Mouse (Mus musculus) gastrocnemius, postnatal 10 days (tissue): Measurements from ENCODE around the gene Nfkbia. TPM values are rescaled to one million over a fixed set of nuclear protein-coding genes. Genes with fewer than 3 reads are reported as not detected.

Experiments
- DNase-seq: peaks from one replicate; pipeline ENCODE4 v3.0.0; 2021; ENCODE audit warnings: mixed read lengths
- long read RNA-seq, 2 experiments: library from polyadenylated mRNA; stranded (forward); transcript quantifications; one replicate each; pipeline ENCODE4 v2.0.0; 2021
- total RNA-seq, 2 experiments: library from RNA; stranded (reverse); gene quantifications; 2 replicates each; pipeline ENCODE4 v1.2.3; 2021

The Nfkbia gene
- total RNA-seq = 10 to 100 TPM; 24.8 to 38.1 TPM
- long read RNA-seq, experiment 1, transcript Nfkbia-201 (6 exons, 1,578 nt) = major isoform, 28 of 32 reads
- long read RNA-seq, experiment 1, partial matches to known transcripts = 4 of 32 reads
- long read RNA-seq, experiment 1, other reads (novel, unspliced or antisense) = 0 of 32 reads
- long read RNA-seq, experiment 2, transcript Nfkbia-201 (6 exons, 1,578 nt) = major isoform, 46 of 52 reads
- long read RNA-seq, experiment 2, partial matches to known transcripts = 4 of 52 reads
- long read RNA-seq, experiment 2, other reads (novel, unspliced or antisense) = 2 of 52 reads

- DNase-seq = peak; percentile 97
Measured at GRCm38 (mm10) chr12:55492184-55492898, at the start of gene Nfkbia. Nfkbia (minus strand) TSS chr12:55492647.

- DNase-seq = no peak
Measured at GRCm38 (mm10) chr12:55539157-55539556, 46.7 kb upstream of the Nfkbia start.

DNA sequence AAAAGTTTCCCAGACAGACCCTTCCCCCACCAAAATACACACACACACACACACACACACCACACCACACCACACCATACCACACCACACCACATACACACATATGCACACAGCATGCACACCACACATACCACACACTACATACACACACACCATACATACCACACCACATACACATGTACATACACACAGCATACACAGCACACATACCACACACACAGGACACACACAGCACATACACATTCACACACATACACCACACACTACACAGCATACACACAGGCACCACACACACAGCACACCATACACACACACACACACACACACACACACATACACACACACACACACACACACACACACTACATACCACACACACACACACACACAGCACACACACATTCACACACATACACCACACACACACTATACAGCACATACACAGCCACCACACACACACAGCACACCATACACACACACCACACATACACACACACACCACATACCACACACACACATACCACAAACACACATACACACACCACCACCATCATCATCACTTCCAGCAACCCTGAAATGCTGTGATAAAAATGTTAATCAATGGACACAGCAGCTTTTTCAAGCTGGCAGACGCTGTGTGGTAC, 46.0 kb upstream of the Nfkbia start:
- DNase-seq = no peak

DNA sequence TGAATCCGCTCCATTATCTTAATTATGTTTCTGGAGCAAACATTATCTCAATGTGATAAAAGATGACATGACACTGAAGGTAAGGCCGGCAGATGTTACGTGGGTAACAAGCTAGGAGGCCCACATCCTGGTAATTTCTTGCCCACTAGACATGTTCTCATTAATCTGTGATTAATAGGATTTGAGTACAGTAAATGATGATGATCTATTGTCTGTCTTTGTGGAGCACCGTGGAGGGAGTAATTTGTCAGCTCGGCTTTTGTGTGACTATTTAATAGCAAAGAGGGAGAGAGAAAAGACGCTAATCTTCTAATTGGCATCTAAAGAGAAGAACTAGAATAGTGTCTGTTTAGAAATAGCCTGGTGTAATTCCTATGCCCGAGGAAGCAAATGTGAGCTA, 45.3 kb upstream of the Nfkbia start:
- DNase-seq = no peak

DNA sequence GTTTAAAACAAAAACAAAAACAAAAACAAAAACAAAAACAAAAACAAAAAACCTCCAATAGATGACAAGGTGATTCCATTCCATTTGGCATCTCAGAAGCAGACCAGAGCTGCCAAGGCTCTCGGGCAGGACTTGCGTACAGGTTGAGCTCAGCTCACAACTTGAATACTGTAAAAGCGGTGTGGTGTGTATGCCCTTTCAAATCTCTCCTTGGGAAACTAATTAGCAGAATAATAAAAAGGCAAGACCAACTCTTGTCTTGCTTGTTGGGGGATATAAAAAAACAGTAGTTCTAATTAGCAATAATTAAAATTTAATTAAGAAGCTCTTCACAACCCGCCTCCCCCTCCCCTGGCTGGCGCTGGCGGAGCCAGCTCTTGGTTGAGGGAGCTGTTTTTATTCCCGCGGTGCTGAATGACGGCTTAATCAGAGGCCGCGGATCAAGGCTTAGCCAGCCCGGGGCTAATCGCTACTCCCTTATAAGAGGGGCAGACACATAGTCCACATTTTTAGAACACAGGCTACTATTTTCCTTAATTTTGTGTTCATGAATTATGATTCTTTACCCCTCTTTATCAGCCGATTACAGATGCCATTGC, 44.2 kb upstream of the Nfkbia start:
- no peak for DNase-seq

DNA sequence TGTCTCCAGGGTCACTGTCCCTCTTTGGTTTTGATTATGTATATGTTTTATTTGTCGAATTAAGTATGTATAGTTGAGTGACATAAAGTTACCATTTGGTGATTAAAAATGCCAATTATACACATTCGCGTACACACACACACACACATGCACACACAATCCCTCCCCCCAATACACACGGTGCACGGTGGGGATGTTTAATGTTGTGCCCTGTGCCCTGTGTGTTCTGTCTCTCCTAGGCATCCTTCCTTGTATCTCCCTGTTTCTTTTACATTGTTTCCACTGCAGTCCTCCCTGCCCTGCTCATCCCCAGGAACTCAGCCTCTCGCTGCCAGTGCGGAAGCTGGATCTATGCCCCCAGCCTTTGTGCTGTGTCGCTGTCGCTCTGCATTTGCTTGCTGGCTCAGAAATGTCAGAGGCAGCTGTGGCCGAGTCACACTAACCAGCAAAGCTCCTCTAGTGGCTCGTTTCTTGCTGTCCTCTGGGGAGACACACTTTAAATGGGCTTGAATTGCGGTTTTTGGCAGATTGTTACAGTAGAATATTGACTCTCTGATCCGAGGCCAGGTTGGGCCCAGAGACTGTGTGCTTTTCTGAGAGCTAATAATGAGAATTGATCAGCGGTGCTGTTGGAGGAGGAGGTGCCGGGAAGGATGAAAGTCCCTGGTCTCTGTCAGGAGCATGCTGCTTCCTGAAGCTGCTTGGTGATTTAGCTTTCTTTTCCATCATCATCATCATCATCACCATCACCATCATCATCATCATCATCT, 34.7 kb upstream of the Nfkbia start:
- DNase-seq = no peak

- peak; percentile 63 for DNase-seq
Measured at GRCm38 (mm10) chr12:55518061-55518738, 25.8 kb upstream of the Nfkbia start.

- no peak for DNase-seq
Measured at GRCm38 (mm10) chr12:55508817-55509216, 16.4 kb upstream of the Nfkbia start.

DNA sequence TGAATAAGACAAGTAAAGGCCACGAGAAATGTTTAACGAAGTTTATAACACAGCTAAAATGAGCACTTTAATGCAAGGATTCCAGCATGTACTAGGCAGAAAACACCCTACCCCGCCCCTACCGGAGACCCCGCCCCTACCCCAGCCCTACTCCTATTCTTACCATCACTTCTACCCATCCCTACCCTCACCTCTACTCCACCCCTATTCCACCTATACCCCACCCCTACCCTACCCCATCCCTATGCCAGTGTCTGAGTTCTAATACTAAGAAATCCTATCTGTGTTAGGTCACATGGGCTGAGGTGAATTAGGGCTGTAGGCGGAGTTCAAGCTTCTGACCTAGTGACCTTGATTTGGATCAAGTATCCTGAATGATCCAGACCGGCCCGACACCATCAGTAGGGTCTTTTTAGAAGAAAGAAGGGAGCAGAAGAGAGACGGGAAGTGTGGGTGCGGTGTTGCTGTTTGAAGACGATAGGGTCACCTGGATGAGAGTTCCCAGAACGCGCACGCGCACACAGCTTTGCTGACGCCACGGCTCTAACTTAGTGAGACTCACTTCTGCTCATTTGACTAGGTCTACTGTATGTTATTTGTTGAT, 15.0 kb upstream of the Nfkbia start:
- no peak for DNase-seq

DNA sequence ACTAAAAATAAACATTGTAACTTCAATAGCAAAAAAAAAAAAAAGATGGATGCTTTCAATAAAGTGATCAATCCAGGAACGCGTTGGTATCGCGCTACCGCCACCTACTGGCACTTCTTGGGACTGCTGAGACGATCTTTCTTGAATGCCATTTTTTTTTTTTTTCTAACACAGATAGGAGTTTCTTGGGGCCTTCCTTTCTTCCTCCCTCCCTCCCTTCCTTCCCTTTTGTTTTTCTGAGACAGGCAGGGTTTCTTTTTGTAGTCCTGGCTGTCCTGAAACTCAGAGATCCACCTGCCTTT, 13.5 kb upstream of the Nfkbia start:
- DNase-seq = peak; percentile 63

DNA sequence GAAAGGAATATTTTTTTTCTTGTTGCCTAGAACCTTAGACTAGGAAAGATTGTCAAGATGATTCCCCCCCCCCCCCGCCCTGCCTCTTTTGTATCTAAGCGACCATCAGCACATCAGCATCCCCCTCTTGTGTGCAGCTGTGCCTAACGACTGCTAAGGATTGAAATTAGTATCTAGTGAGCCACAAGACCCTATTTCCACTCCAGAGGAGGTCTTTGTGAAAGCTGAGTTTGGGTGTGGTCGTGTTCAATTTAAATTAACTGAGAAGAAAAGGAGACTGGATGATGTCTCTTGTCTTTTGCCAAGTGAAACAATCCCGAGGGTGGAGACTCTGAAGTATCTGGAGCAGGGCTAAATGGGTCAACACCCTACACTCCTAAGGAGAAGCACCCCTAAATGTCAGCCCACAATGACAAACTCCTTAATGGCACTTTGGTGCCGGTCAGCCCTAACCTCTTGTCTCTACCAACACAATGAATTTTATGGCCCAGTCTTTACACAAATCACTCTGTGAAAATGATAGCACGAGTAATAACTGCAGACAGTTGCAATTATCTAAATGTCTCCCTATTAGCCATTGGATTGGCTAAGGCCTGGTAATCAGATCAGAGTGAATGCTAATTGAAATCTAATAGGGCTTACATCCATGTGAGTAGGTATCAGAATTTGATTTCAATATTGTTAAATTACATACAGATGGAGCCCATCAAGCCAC, 13.0 kb upstream of the Nfkbia start:
- DNase-seq = no peak

DNA sequence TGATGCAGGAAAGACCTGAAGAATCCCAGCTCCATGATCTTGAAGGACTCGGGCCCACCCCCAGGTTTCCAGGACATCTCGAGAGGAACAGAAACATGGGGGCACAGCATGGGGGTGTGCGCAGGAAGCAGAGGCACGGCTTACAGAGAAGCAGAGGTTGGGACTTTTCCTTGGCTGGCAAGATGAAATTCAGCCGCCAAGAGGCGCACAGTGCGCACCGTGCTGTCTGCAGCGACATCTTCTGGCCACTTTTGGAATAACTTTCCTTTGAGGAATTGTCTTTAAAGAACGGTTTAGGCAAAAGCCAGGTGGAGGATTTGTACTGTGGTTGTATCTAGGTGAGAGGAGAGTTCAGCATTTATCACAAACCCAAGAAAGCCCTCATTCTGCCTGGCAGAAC, 6.6 kb upstream of the Nfkbia start:
- DNase-seq = peak; percentile 79

DNA sequence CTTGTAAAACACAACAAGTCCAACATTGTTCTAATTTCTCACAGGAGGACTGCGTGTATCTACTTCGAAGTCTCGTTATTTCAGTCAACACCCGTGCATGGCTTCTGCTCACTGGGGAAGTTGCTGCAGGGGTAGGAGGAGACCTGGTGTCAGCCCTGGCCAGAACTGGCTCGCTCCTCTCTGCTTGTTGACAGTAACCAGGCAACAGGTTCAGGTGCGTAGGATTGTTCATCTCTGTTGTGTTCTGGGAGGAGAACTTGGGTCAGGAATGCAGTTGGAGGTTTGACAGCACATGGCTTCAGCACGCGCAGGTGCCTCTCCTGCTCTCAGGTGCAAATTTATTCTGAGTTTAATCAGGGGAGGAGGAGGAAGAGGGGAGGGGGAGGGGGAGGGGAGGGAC, 5.3 kb upstream of the Nfkbia start:
- no peak for DNase-seq

DNA sequence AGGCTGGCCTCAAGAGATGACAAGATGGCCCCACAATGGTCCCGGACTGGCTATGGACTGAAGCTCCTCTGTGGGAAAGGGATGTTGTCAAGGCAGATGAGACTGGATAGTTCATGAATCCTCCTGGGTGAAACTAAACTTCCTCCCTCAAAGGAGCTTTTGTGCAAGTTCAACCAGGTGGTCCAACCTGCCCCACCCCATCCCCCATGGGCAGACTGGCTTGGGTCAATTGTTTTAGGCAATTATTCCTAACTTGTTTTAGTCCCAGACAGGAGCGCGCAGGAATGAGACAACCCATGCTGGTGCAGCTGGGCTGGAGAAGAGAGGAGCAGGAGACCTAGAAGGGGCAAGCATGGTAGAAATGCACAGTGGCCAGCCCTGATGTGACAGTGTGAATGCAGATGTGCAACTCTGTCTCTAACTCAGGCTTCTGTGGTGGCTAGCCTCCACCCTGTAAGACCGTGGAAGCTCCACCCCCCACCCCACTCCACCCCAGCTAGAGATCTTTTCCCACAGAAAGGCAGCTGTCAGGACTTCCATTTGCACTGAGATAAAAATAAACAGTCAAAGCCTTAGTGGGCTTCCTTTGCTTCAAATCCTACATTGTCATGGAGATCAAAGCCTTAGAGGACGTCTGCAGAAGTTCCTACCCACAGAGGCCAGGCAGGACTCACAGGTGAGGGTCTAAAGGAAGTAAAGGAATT, 3.6 kb upstream of the Nfkbia start:
- no peak for DNase-seq

DNA sequence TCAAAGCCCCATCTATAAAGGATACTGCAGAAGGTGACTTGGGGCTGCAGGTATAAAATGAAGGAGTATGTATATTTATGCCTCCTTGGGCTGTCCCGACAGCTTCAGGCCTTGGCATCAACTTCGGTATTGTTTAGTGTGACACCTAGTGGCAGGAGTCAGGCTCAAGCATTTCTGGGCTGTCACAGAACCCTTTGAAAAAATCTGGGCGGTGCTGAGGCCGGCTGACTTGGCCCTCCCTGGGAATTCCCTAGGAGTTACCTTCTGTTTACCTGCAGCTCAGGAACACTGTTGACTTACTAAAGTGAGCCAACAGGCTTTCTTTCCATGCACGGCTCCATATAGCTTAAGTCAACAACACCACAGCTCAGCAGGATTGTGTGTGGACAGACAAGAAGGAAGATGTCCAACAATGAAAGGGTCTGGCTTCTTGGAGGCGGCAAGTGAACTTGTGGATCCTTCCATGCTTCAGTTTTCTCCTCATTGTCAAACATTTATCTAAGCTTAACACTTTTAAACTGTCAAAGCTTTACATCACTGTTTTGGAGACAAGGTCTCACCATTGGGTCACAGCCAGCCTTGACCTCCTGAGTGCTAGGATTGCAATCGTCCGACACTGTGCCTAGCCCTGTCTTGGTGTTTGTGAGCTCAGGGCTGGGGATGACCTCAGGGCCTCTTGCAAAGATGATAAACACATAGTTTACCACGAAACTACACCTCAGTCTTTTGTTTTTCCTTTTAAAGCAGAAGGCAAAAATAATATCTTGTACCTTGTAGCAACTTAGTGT, 2.9 kb upstream of the Nfkbia start:
- DNase-seq = peak; percentile 40

DNA sequence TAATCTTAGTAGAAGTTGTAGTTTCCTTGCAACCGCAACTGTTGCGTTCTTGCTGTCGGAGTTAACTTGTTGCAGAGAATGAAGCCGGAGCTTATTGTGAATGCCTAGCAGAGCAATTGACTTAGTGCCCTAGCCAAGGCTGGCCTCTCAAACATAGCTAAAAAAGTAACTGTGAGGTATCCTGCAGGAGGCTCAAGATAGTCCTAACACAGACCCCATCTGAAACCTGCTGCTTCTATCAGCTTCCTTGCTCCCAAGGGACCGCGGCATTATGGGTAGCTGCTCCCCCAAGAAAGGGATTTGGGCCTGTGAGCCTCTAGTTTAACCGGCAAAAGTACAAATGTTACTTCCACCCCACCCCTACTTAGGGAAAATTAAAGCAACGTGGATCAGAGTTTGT, 934 bp upstream of the Nfkbia start:
- no peak for DNase-seq

- peak; percentile 29 for DNase-seq
Measured at GRCm38 (mm10) chr12:55492941-55493340, 494 bp upstream of the Nfkbia start.

- DNase-seq = peak; percentile 99
Measured at GRCm38 (mm10) chr12:55491516-55492183, 797 bp downstream of the Nfkbia start.
